Mouse (Mus musculus) cerebellum, adult 9-10 months (tissue): ENCODE data around the gene Bloc1s5.
"Not testable (repeated sequence)": the region's sequence is repeated elsewhere in the genome, so short reads cannot be mapped to it uniquely, and the experiment has no call there.

ENCODE experiments used
- DNase-seq: peaks from one replicate; pipeline ENCODE4 v3.0.0; 2022

The Bloc1s5 gene

GRCm38 (mm10) chr13:38634800-38635269 lies at the start of gene Bloc1s5:
Gene Bloc1s5, minus strand, starts transcription at chr13:38635109.
- peak; percentile 97 for DNase-seq

DNA sequence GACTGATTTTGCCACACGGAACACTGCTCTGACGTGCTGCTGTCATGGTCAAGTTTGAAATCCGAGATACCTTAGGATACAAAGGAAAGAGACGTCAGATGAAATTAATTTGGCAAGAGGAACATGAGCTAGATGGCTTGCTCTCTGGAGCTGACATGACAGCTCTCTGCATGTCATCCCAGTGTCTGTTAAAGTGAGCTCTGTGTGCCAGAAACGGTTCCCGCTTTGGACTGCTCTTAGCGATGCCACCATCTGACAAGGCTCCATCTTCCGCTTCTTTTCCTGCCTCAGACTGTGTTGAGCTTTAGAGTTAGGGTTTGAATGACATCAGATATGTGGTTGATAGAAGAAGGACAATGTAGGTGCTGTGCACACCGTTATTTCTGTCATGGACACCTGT lies 37.4 kb upstream of the Bloc1s5 start:
- DNase-seq = no peak

DNA sequence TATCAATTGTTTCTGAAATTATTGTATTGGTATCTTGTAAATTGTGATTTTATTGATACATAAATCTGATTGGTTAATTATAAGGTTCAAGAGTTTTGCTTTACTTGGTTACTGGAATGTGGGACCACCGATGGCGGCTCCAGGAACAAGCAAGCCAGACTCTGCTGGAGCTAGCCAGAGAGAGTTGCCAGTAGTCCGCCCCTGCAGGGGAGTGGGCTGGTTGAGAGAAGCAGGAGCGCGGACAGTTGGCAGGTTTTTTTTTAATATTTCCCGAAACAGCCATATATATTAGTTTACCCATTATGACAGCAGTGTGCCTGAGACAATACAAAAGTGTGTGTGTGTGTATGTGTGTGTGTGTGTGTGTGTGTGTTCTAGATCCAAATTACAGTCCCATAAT lies 36.5 kb upstream of the Bloc1s5 start:
- DNase-seq = not testable (repeated sequence)

DNA sequence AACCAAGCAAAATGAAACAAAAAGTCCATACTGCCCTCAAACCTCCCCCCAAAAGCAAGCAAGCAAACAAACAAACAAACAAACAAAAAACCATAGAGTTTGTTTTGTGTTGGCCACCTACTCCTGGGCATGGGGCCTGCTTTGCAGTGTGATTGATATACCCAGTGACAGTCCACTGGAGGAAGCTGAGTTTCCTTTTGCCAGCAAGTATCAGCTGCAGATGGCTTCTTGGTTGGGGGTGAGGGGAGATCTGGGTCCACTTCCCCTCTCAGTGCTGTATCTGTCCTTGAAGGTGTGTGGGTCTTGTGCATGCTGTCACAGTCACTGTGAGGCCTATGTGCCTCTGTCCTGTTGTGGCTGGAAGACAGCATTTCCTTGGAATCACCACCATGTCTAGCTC lies 35.1 kb upstream of the Bloc1s5 start:
- no peak for DNase-seq

DNA sequence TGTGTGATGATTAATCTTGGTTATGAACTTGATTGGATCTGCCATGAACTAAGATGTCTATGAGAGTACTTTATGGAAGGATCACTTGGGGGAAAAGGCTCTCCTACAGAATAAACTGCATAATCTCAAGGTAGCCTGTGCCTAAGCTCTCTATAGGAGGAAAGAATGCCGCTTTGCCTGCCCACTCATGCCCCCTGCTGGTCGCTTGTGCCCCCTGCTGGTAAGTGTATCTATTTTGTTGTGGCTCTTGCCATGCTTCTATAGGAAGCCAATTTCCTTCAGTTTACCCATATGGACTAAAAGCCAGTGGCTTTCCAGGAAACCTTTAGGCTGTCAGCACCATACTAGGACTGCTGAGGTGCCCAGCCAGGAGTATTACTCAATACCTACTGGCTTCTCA lies 33.6 kb upstream of the Bloc1s5 start:
- no peak for DNase-seq

DNA sequence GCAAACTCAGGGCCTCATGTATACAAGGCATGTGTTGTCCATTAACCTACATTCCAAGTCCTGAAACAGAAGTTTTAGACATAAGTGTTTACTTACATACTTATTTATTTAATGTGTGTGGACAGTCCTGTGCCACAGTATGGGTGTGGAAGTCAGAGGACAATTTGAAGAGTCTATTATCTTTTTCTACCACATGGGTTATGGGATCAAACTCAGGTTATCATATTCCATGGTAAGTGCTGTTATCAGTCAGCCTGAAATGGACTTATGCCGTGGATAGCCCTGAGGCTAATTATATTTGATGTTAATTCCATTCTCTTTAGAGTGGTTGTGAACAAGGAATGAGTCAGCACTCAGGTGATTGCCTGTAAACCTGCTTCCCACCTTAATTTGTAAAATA lies 29.8 kb upstream of the Bloc1s5 start:
- no peak for DNase-seq

DNA sequence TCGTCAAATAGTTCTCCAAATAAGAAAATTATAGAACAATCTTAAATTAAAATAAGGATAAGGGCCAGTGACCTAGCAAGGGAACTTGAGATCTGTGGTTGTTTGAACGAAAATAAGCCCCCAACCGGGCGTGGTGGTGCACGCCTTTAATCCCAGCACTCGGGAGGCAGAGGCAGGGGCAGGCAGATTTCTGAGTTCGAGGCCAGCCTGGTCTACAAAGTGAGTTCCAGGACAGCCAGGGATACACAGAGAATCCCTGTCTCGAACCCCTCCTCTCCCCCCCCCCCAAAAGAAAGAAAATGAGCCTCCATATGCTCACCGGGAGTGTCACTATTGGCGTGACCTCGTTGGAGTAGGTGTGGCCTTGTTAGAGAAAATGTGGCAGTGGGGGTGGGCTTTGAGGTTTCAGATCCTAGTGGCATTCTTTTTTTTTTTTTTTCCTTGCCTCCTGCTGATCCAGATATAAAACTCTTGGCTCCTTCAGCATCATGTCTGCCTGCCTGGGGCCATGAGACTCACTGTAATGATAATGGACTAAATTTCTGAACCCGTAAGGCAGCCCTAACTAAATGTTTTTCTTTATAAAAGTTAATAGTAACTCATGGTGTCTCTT lies 24.7 kb upstream of the Bloc1s5 start:
- DNase-seq = peak; percentile 40

DNA sequence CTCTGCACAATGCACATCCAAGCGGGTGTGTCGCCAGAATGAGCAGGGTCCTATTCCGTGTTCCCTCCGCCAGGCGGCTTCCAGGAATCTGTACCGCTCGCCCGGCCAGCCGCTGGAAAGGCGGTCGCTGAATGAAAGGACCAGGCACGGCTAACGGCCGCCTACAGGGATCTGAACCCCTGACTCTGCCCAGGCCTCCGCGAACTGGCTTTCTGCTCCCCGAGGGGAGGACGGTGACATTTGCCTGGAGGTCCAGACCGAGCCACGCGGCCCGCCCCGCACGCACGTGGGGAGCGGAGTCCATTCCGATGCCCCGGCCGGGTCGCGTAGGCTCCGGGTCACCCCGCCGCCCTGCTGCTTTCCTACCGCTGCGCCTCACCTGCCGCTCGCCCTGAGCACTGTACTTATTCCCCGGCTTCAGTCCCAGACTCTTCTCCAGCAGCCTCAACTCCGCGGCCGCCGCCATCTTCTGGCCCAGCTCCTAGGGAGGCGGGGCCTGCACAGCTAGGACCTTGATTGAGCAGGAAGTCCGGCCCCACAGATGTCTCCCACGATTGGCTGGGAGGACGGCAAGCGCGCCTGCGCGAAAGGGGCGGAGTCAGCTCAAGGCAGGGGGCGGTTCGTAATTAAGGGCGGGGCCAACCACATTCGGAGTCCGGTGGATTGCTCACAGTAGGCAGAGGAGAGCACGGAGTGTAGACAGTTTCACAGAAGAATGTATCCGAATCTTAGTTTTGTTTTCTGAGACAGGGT lies 23.8 kb upstream of the Bloc1s5 start, which contains the start of gene Eef1e1:
Gene Eef1e1 (minus strand): TSS at position 531 of the 753 bp plus-strand sequence.
- DNase-seq = peak; percentile 97

- DNase-seq = no peak
Observed at GRCm38 (mm10) chr13:38657865-38658264, 23.0 kb upstream of the Bloc1s5 start.

DNA sequence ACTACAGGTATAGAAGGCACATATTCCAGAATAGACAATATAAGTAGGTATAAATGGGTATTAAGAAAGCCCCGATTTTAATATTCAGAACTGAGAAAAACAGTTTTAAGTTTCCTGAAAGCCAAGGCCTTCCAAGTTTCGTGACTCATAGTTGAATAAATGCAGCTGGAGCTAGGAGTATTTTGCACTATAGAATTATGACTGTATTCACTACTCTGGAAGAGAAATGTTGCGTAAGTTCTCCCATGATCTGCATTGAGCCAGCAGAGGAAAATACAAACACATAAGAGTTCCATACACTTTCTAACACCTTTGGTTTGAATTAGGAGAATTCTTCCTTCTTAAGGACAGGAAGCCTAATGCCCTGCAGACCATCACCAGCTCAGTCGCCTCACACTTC lies 15.4 kb upstream of the Bloc1s5 start:
- no peak for DNase-seq

DNA sequence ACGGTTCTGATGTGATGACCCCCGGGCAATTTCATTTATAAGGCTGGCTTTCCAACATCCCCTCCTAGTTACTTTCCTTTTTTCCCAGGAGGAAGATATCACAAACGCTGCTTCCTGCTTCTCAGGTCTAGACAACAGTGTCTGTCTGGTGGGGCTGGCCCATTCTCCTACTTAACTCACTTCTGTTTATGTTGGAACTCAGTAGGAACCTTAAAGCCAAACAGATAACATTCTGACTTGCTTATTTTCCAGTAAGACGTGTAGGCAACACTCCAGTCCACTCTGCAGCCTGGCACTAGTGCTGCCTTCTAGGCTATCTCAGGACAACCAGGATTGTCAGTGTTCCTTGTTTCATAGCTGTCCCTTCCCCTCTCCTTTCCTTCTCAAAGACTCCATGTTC lies 14.2 kb upstream of the Bloc1s5 start:
- DNase-seq = no peak

DNA sequence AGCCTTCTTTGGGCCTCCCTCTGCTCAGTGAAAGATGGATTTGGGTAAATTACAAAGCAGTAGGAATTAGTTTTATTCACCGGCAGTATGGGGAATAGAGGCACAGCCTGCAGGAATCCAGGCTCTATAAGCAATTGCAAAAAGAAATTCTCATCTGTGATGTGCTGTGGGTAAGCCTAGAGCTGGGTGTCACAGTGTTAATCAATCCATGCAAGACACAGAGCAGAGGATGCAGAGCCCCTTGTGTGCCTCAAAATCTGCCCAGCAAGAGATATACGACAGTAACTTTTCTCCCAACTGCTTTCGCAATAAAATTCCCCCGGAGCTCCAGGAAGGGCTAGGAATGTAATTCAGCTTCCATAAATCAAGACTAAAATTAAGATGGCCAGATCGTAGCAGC lies 6.5 kb upstream of the Bloc1s5 start:
- DNase-seq = no peak

GRCm38 (mm10) chr13:38640961-38641360 lies 6.1 kb upstream of the Bloc1s5 start:
- no peak for DNase-seq

DNA sequence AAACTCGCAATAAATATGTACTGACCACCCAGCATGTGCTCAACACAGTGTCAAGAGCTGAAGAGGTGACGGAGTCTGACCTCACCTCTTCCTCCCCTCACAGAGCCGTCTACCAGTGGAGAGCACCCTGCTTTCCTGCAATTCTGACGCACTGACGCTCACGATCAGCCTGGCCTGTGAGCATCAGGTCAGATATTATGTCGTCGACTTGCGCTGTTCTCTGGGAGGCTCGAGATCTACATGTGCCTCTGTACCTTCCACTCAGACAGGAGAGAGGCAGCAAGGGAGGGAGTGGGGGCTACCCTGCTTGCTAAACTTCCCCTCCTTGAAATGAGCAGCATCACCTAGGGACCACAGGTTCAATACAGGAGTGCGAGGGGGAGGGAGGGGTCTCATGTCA lies 3.8 kb upstream of the Bloc1s5 start:
- DNase-seq = no peak

DNA sequence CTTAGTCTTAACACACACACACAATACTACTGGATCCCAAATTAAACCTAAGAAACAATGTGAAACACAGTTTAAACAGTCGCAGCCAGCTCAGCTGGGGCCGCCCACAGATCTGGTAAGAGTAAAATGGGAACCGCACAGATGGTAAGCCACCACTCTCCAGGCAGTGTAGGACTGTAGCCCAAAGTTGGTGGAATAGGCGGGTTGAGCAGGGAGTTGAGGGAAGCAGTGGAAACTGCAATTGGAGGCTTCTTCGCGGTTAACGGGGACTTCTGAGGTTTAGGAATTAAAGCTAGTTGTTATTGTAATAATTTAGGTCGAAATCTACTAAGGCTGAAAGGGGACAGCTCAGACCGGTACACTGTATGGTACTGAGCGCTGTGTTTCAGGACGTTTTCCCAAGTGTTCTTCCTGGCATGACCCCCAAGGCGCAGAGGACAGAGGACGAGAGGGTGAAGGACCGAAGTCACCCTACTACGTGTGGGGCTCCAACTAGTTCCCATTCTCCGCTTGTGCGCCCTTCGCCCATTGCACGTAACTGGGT lies 581 bp downstream of the Bloc1s5 start:
- DNase-seq = no peak

DNA sequence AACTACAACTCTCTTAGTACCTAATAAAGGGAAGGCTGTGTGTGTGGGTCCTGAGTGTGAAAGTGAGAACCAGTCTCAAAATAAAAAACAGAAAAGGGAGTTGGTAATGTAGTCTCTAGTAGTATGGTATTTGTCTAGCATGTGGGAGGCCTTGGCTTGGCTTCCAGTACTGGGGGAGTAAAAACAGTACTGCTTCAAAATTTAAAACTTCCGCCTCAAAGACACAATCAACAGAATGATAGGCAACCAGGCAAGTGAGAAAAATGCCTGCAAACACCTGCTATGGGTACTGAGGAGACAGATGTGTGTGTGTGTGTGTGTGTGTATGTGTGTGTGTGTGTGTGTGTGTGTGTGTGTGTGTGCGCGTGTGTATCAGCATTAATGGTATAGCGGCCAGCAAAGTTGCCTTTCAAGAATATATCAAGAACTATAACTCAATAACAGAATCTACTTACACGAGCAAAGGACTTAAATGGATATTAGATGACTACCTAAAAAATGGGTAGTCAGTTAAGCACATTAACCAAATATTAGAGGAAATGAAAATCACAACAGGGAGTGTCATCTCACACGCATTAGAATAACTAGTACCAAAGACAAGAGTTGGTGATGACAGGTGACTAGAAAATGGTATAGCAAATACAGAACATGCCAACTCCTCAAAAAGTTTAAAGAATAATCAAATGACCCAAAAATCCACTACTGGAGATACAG lies 1.5 kb downstream of the Bloc1s5 start:
- DNase-seq = no peak

- DNase-seq = no peak
Observed at GRCm38 (mm10) chr13:38632556-38632955, 2.4 kb downstream of the Bloc1s5 start.

- DNase-seq = no peak
Observed at GRCm38 (mm10) chr13:38626229-38626525, 8.7 kb downstream of the Bloc1s5 start.

DNA sequence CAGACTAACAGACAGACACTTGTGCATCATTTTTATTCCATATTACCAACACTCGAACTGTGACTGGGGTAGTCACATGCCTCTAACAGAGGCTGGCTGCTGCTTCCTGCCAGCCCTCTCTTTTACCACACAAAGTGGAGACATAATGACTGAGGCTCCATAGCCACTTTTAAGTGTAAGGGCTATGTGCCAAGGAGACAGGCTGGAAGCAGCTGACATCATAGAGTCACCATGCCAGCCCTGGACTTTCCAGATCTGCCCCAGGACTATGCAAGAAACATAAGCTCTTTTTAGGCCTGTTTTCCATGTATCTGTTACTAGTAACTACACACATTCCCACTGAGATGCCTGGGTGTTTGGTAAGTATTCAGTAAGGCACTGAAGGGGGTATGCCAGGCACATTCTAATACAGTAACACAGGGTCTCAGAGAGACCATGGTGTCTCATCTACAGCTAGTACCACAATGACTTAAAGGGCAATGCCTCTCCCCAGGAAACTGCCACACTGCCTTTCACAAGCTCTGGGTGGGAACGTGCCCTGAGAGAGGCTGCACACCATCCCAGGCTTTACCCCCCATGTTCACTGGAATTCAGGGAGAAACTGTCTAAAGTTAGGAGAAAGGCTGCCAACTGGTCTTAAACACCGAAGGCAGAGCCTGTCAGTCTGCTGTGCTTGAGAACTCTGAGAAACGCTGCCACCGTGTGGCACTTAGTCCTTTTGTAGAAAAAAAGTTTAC lies 9.2 kb downstream of the Bloc1s5 start:
- DNase-seq = no peak

DNA sequence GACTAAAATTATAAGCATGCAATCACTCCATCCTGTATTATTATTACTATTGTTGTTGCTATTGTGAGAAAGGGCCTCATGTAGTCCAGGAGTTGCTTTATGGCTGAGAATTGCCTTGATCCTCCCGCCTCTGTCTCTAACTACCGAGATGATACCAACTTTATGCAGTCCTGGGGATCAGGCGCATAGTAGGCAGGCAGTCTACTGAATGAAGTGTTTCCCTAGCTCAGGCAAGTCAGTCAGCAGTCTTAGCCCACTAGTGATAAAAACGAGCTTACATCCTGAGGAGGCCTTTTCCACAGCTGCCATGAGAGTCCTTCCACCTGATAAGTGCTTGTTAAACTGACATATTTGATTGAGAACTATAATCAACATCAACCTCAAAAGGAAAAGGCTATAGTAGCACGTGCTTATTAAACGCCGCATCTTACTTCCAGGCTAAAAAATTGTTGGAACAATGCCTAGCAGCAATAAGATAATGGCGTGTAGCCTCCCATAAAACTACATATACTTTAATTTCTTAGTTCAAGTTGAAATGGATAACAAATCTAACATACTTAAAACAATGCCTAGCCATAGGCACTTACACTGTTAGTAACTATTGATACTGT lies 10.5 kb downstream of the Bloc1s5 start:
- no peak for DNase-seq

GRCm38 (mm10) chr13:38623296-38623695 lies 11.6 kb downstream of the Bloc1s5 start:
- no peak for DNase-seq

DNA sequence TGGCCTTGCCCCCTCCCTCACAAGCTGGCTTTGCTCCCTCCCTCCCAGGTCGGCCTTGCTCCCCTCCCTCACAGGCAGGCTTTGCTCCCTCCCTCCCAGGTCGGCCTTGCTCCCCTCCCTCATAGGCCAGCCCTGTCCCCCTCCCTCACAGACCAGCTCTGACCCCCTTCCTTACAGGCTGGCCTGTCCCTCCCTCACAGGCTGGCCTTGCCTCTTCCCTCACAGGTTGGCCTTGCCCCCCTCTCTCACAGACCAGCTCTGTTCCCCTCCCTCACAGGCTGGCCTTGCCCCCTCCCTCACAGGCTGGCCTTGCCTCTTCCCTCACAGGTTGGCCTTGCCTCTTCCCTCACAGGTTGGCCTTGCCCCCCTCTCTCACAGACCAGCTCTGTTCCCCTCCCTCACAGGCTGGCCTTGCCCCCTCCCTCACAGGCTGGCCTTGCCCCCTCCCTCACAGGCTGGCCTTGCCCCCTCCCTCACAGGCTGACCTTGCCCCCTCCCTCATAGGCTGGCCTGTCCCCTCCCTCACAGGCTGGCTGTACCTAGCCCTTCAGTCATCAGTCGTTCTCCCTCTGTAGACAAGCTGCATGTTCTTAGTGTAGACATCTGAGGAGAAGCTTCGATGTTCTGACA lies 16.8 kb downstream of the Bloc1s5 start:
- not testable (repeated sequence) for DNase-seq
